Mouse (Mus musculus): ENCODE measurements around the gene Scgb1c1.

DNA sequence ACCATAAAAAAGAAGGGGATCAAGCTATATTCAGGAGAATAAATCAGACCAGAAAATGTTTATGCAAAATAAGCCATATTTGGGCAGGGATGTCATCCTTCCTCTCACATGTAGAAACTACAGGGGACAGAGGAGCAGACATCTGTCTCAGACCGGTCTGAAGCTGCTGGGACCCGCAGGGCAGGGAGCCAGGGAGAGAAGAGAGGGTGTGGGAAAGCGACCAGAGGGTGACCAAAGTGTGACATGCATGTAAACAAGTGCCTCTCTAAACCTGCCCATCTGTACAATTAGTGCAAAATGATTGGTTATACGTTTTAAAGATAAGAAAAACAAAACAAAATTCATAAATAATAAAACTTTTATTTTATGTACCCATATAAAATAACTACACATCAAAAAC, 25.2 kb upstream of the Scgb1c1 start:
- TF ChIP-seq CTCF (IDR thresholded peaks at IDR 0.05) (no peak), POLR2A (IDR thresholded peaks at IDR 0.05; ENCODE audit: insufficient read depth, low read depth, low read length) (no peak), EP300 (IDR thresholded peaks at IDR 0.05; ENCODE audit: insufficient read depth, low read depth, low read length) (no peak)

Measured in heart, adult 2 months (tissue).